Mouse (Mus musculus) heart, embryonic 16.5 days (tissue): ENCODE measurements around the gene Fras1. TPM values are rescaled to one million over a fixed set of nuclear protein-coding genes. Genes with fewer than 3 reads are reported as not detected.

ENCODE experiments used
- ATAC-seq: fragments of 200-750 bp; cut with Nextera tagmentation; replicated peaks from 2 replicates; pipeline ENCODE4 v1.8.0; 2017; ENCODE audit warnings: moderate number of reproducible peaks; ENCODE audit not compliant: insufficient read depth, low FRiP score; ENCODE audit errors: extremely low read depth
- H3K27ac ChIP-seq: fragments of 300-500 bp; sonication (generic); 2 replicates; pipeline ENCODE4 v1.5.1; 2014; ENCODE audit warnings: mild to moderate bottlenecking, low read length, control low read depth, moderate library complexity
- H3K27me3 ChIP-seq: fragments of 300-500 bp; sonication (generic); 2 replicates; pipeline ENCODE4 v1.6.1; 2014; ENCODE audit warnings: low read length, mixed read lengths; ENCODE audit not compliant: control insufficient read depth, insufficient read depth
- H3K36me3 ChIP-seq: fragments of 300-500 bp; sonication (generic); 2 replicates; pipeline ENCODE4 v1.6.1; 2014; ENCODE audit not compliant: control insufficient read depth, insufficient read depth
- H3K4me1 ChIP-seq: fragments of 300-500 bp; sonication (generic); 2 replicates; pipeline ENCODE4 v1.6.1; 2014; ENCODE audit warnings: low read length, mixed read lengths; ENCODE audit not compliant: control insufficient read depth, insufficient read depth
- H3K4me2 ChIP-seq: fragments of 300-500 bp; sonication (generic); 2 replicates; pipeline ENCODE4 v1.6.1; 2014; ENCODE audit warnings: low read depth, mild to moderate bottlenecking, control low read depth, low read length
- H3K4me3 ChIP-seq: fragments of 300-500 bp; sonication (generic); 2 replicates; pipeline ENCODE4 v1.5.1; 2014; ENCODE audit warnings: mild to moderate bottlenecking, control low read depth, low read length
- H3K9ac ChIP-seq: fragments of 300-500 bp; sonication (generic); 2 replicates; pipeline ENCODE4 v1.6.1; 2014; ENCODE audit warnings: low read length, control low read depth
- H3K9me3 ChIP-seq: fragments of 300-500 bp; sonication (generic); replicated peaks from 2 replicates; pipeline ENCODE4 v1.6.1; 2016; ENCODE audit warnings: low read length; ENCODE audit not compliant: control insufficient read depth
- WGBS: fragments of 180-500 bp; shearing (Covaris S2); extraction: QIAGEN DNeasy Blood & Tissue Kit; methylation state at CpG from one replicate; pipeline ENCODE4 v1.1.7; 2014; 5-methylcytosine and 5-hydroxymethylcytosine counted together
- polyA plus RNA-seq: library from polyadenylated mRNA; unstranded; fragments of >200 nt; fragmentation: Nextera tagmentation; extraction: Ambion mirVana; gene quantifications from 2 replicates; pipeline ENCODE4 v1.2.1, GENCODE M21; 2015

Gene Fras1
- polyA plus RNA-seq, 1 experiment from 2014 or later = 12.0 TPM

DNA sequence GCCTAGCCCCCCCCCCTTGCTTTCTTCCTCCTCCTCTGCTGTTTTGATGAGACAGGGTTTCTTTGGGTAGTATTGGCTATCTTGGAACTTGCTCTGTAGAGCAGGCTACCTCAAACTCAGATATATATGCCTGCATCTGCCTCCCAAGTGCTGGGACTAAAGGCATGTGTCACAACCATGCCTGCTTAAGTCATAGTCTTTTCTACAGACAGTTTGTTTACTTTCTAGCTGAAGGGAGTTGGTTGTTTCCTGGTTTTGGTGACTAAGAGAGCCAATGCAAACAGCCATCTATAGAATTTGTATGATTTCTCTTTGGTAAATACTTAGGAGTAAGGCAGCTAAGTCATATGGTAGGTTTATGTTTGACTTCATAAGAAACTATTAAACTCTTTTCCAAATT lies 6.5 kb upstream of the Fras1 start:
- H3K36me3 ChIP-seq = no peaks in the 10 kb centered on the region
- no peaks in the 10 kb centered on the region for H3K9me3 ChIP-seq
- no peak for ATAC-seq
- no peak overlapping the region for H3K4me3 ChIP-seq
- no peak overlapping the region for H3K9ac ChIP-seq
- no peak overlapping the region for H3K4me2 ChIP-seq
- no peaks in the 10 kb centered on the region for H3K27me3 ChIP-seq
- no peak overlapping the region for H3K27ac ChIP-seq
- no peaks in the 10 kb centered on the region for H3K4me1 ChIP-seq

- Histone ChIP-seq H3K4me1 (peaks cover 9% of the 10 kb centered on the region; the same call in 1 of the 2 replicates), H3K27ac (peak overlapping the region; percentile 64), H3K9ac (peak overlapping the region; percentile 6; the same call in 1 of the 2 replicates), H3K4me2 (peak overlapping the region; percentile 90), H3K27me3 (no peaks in the 10 kb centered on the region; the same call in 1 of the 2 replicates), H3K36me3 (no peaks in the 10 kb centered on the region), H3K4me3 (peak overlapping the region; percentile 75), H3K9me3 (no peaks in the 10 kb centered on the region)
- WGBS = 16% methylated on average over 6 of the region's 6 CpGs
- ATAC-seq = peak; percentile 18; the same call in 1 of the 2 replicates
Measured at GRCm38 (mm10) chr5:96373106-96373505, 649 bp upstream of the Fras1 start.

- peak; percentile 78 for ATAC-seq
- WGBS = under 1% methylated on average over 83 of the region's 84 CpGs
Measured at GRCm38 (mm10) chr5:96373986-96374901, 489 bp downstream of the Fras1 start.

DNA sequence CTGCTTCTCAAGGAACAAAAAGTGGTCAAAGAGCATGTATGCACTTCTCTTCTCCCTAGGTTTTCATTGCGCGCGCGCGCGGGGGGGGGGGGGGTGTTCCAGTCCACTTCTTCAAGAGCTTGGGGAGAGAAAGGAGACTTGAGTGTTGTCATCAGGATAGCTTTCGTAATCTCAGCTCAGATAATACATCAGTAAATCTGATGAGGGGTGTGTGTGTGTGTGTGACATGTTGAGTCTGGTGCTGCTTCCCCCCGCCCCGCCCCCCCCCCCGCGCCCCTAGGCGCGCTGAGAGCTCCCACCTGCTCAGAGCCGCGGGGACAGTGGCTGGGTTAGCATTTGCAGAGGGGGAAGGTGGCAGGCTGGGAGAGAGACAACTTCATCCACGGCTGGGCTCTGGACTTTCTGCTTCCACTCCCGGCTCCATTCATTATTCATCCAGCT lies 1.7 kb downstream of the Fras1 start:
- H3K4me1 ChIP-seq = peaks cover 9% of the 10 kb centered on the region; the same call in 1 of the 2 replicates
- WGBS = 4% methylated on average over 15 of the region's 17 CpGs
- no peaks in the 10 kb centered on the region for H3K36me3 ChIP-seq
- H3K9ac ChIP-seq = peak overlapping the region; percentile 78
- H3K27ac ChIP-seq = no peak overlapping the region
- H3K9me3 ChIP-seq = no peaks in the 10 kb centered on the region
- no peak for ATAC-seq
- peak overlapping the region; percentile 75 for H3K4me3 ChIP-seq
- no peaks in the 10 kb centered on the region; the same call in 1 of the 2 replicates for H3K27me3 ChIP-seq
- peak overlapping the region; percentile 90 for H3K4me2 ChIP-seq

More at GRCm38 (mm10) chr5:96373986-96374901, 489 bp downstream of the Fras1 start:
- peak overlapping the region; percentile 78 for H3K9ac ChIP-seq
- H3K36me3 ChIP-seq = no peaks in the 10 kb centered on the region
- H3K9me3 ChIP-seq = no peaks in the 10 kb centered on the region
- H3K27me3 ChIP-seq = no peaks in the 10 kb centered on the region; the same call in 1 of the 2 replicates
- peaks cover 9% of the 10 kb centered on the region; the same call in 1 of the 2 replicates for H3K4me1 ChIP-seq
- H3K27ac ChIP-seq = peak overlapping the region; percentile 64
- peak overlapping the region; percentile 75 for H3K4me3 ChIP-seq
- peak overlapping the region; percentile 90 for H3K4me2 ChIP-seq

- Histone ChIP-seq H3K9ac (no peak overlapping the region), H3K9me3 (no peaks in the 10 kb centered on the region), H3K4me3 (peak overlapping the region; percentile 75), H3K27me3 (no peaks in the 10 kb centered on the region; the same call in 1 of the 2 replicates), H3K27ac (no peak overlapping the region), H3K4me1 (peaks cover 9% of the 10 kb centered on the region; the same call in 1 of the 2 replicates), H3K4me2 (peak overlapping the region; percentile 90), H3K36me3 (no peaks in the 10 kb centered on the region)
- WGBS = 52% methylated on average over 4 of the region's 4 CpGs
- no peak for ATAC-seq
Measured at GRCm38 (mm10) chr5:96376216-96376615, 2.5 kb downstream of the Fras1 start.

- H3K27ac ChIP-seq = no peak overlapping the region
- peaks cover 3% of the 10 kb centered on the region; the same call in 1 of the 2 replicates for H3K36me3 ChIP-seq
- H3K9ac ChIP-seq = no peak overlapping the region
- WGBS = 88% methylated on average over 15 of the region's 15 CpGs
- no peak for ATAC-seq
- H3K4me1 ChIP-seq = no peaks in the 10 kb centered on the region
- H3K9me3 ChIP-seq = 0 out of 2 replicates have a peak, but pooled peaks cover 3% of the 10 kb centered on the region
- H3K4me3 ChIP-seq = no peak overlapping the region
- H3K27me3 ChIP-seq = no peaks in the 10 kb centered on the region
- H3K4me2 ChIP-seq = no peak overlapping the region
Measured at GRCm38 (mm10) chr5:96386138-96386933, 12.6 kb downstream of the Fras1 start.

GRCm38 (mm10) chr5:96388306-96388705 lies 14.6 kb downstream of the Fras1 start:
- H3K4me1 ChIP-seq = no peaks in the 10 kb centered on the region
- H3K4me2 ChIP-seq = no peak overlapping the region
- H3K27me3 ChIP-seq = no peaks in the 10 kb centered on the region
- WGBS = 88% methylated on average over 8 of the region's 8 CpGs
- H3K9me3 ChIP-seq = 0 out of 2 replicates have a peak, but pooled peaks cover 3% of the 10 kb centered on the region
- H3K4me3 ChIP-seq = no peak overlapping the region
- peaks cover 3% of the 10 kb centered on the region; the same call in 1 of the 2 replicates for H3K36me3 ChIP-seq
- no peak for ATAC-seq
- H3K9ac ChIP-seq = no peak overlapping the region
- no peak overlapping the region for H3K27ac ChIP-seq

- H3K9ac ChIP-seq = no peak overlapping the region
- no peaks in the 10 kb centered on the region for H3K27me3 ChIP-seq
- no peak overlapping the region for H3K4me3 ChIP-seq
- 74% methylated on average over 11 of the region's 11 CpGs for WGBS
- ATAC-seq = no peak
- H3K27ac ChIP-seq = no peak overlapping the region
- 0 out of 2 replicates have a peak, but pooled peaks cover 3% of the 10 kb centered on the region for H3K9me3 ChIP-seq
- H3K4me2 ChIP-seq = no peak overlapping the region
- H3K36me3 ChIP-seq = peaks cover 3% of the 10 kb centered on the region; the same call in 1 of the 2 replicates
- H3K4me1 ChIP-seq = no peaks in the 10 kb centered on the region
Measured at GRCm38 (mm10) chr5:96389963-96390623, 16.3 kb downstream of the Fras1 start.
